In the genomic region with DNA sequence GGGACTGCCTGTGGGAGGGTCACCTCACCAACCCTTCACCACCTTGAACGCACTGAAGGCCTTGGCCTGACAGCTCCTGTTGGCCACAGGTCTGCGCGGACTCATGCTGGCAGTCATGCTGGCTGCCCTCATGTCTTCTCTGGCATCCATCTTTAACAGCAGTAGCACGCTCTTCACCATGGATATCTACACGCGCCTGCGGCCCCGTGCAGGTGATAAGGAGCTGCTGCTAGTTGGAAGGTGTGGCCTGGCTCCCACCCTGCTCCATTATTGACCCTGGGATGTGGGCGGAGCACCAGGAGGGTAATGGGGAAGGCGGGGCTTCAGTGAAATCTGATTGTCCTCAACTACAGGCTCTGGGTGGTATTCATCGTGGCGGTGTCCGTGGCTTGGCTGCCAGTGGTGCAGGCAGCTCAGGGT, we compare ENCODE assay signal across 12 mouse cellular contexts. TPM values are rescaled to one million over a fixed set of nuclear protein-coding genes. Genes with fewer than 3 reads are reported as not detected.
DNase-seq lines count a peak whose midpoint lies in the region; ATAC-seq and TF ChIP-seq lines count a peak whose summit lies in the region.
"Had no signal": no experiment of that assay in that cellular context is flagged by ENCODE, and none has a peak within 500 bp of the region (broad histone marks: within the 10 kb centered on the region; RNA-seq: fewer than 3 reads in every experiment).

No protein-coding gene starts in this region.

- no peak for TF ChIP-seq CTCF in kidney, adult 2 months (conservative IDR thresholded peaks at IDR 0.05; ENCODE audit: insufficient read depth, insufficient read length, low read depth, low read length)

- no peak for TF ChIP-seq POLR2A in kidney, adult 2 months (IDR thresholded peaks at IDR 0.05; ENCODE audit: low read depth, low read length)

- no peaks in the 10 kb centered on the region for H3K9me3 ChIP-seq in kidney, embryonic 15.5 days (replicated peaks)
- H3K9me3 ChIP-seq in liver, embryonic 16.5 days (replicated peaks; ENCODE audit: control insufficient read depth, low read length) = no peaks in the 10 kb centered on the region
- H3K9me3 ChIP-seq: embryonic facial prominence, embryonic 13.5 days; midbrain, embryonic 12.5 days had no signal

- DNase-seq in kidney, adult 2 months = no peak
- peak; percentile 71 for DNase-seq in brain, adult 2 months (ENCODE audit: low read depth, low spot score)
- DNase-seq in cerebellum, postnatal 14 days = peak; percentile 53 to 79
- no peak for DNase-seq in layer of hippocampus, adult 11-12 months (ENCODE audit: low spot score)
- no peak for DNase-seq in thymus, postnatal 10 days (ENCODE audit: low spot score in 2 of 2)
- no peak for DNase-seq in frontal cortex, postnatal 25 days (ENCODE audit: low spot score in 2 of 2)
- DNase-seq: gastrocnemius, postnatal 25 days; thymus, postnatal 36 days had no signal

- H3K4me2 ChIP-seq in kidney, embryonic 15.5 days = no peak overlapping the region
- H3K4me2 ChIP-seq in liver, embryonic 16.5 days (ENCODE audit: low read depth, low read length) = peak overlapping the region; percentile 47
- H3K4me2 ChIP-seq: embryonic facial prominence, embryonic 13.5 days; midbrain, embryonic 12.5 days had no signal

- no peaks in the 10 kb centered on the region for H3K27me3 ChIP-seq in kidney, embryonic 15.5 days
- no peaks in the 10 kb centered on the region for H3K27me3 ChIP-seq in kidney, adult 2 months (replicated peaks; ENCODE audit: control insufficient read depth, insufficient read depth, low read length)
- H3K27me3 ChIP-seq in liver, embryonic 16.5 days (ENCODE audit: control insufficient read depth, insufficient read depth, low read depth, low read length) = peaks cover 7% of the 10 kb centered on the region; the same call in 1 of the 2 replicates
- H3K27me3 ChIP-seq: embryonic facial prominence, embryonic 13.5 days; midbrain, embryonic 12.5 days had no signal

- peak; percentile 63 for ATAC-seq in kidney, embryonic 15.5 days (replicated peaks; ENCODE audit: low FRiP score)
- ATAC-seq in liver, embryonic 16.5 days (ENCODE audit: low read depth) = peak; percentile 99

- no peaks in the 10 kb centered on the region for H3K4me1 ChIP-seq in kidney, embryonic 15.5 days
- H3K4me1 ChIP-seq in kidney, adult 2 months (ENCODE audit: control insufficient read depth, insufficient read depth, low read length) = no peaks in the 10 kb centered on the region
- H3K4me1 ChIP-seq in liver, embryonic 16.5 days (ENCODE audit: control insufficient read depth, low read depth, low read length) = peaks cover 20% of the 10 kb centered on the region
- H3K4me1 ChIP-seq: embryonic facial prominence, embryonic 13.5 days; midbrain, embryonic 12.5 days had no signal

- peaks cover 48% of the 10 kb centered on the region for H3K36me3 ChIP-seq in kidney, embryonic 15.5 days
- peaks cover 5% of the 10 kb centered on the region for H3K36me3 ChIP-seq in kidney, adult 2 months (ENCODE audit: control insufficient read depth, insufficient read depth, low read length)
- H3K36me3 ChIP-seq in liver, embryonic 16.5 days (ENCODE audit: control insufficient read depth, insufficient read depth) = peaks cover 38% of the 10 kb centered on the region

- H3K4me3 ChIP-seq in kidney, embryonic 15.5 days (replicated peaks) = no peak overlapping the region
- no peak overlapping the region for H3K4me3 ChIP-seq in kidney, adult 2 months (ENCODE audit: insufficient read depth, low read depth, low read length)
- peak overlapping the region; percentile 5; the same call in 1 of the 2 replicates for H3K4me3 ChIP-seq in liver, embryonic 16.5 days (ENCODE audit: low read depth, low read length)
- H3K4me3 ChIP-seq: embryonic facial prominence, embryonic 13.5 days; midbrain, embryonic 12.5 days had no signal

- no peak overlapping the region for H3K27ac ChIP-seq in kidney, embryonic 15.5 days
- H3K27ac ChIP-seq in kidney, adult 2 months (ENCODE audit: insufficient read depth, low read depth, low read length) = no peak overlapping the region
- peak overlapping the region; percentile 71 for H3K27ac ChIP-seq in liver, embryonic 16.5 days (ENCODE audit: low read length)
- H3K27ac ChIP-seq: embryonic facial prominence, embryonic 13.5 days; midbrain, embryonic 12.5 days had no signal

- 60% methylated on average over 13 of the region's 13 CpGs for WGBS in kidney, embryonic 15.5 days
- WGBS in kidney, adult 2 months = 60% methylated on average over 13 of the region's 13 CpGs
- 22% methylated on average over 13 of the region's 13 CpGs for WGBS in liver, embryonic 16.5 days (ENCODE audit: insufficient replicate concordance)

- H3K9ac ChIP-seq in kidney, embryonic 15.5 days = no peak overlapping the region
- H3K9ac ChIP-seq in liver, embryonic 16.5 days (ENCODE audit: low read depth, low read length) = peak overlapping the region; percentile 40
- H3K9ac ChIP-seq: embryonic facial prominence, embryonic 13.5 days; midbrain, embryonic 12.5 days had no signal

RNA-seq across cellular contexts. Expression of gene Slc5a2, which starts 5.0 kb away (rescaled TPM):
- 5.6 and 8.4 TPM in 2 replicates for polyA plus RNA-seq in kidney, embryonic 15.5 days (2015; fragmentation: Nextera tagmentation; extraction: Ambion mirVana)
- 1,002 and 1,068 TPM in 2 replicates for polyA plus RNA-seq in kidney, adult 2 months (2012; rRNA removed)
- polyA plus RNA-seq in liver, embryonic 16.5 days (2015; fragmentation: Nextera tagmentation; extraction: Ambion mirVana) = 1.4 and 1.7 TPM in 2 replicates
- polyA plus RNA-seq: midbrain, embryonic 12.5 days had no signal

RNA-seq across cellular contexts. Expression of gene Tgfb1i1, which starts 23.8 kb away (rescaled TPM):
- polyA plus RNA-seq in kidney, embryonic 15.5 days (2015; fragmentation: Nextera tagmentation; extraction: Ambion mirVana) = 77.2 and 107 TPM in 2 replicates
- 15.1 and 16.1 TPM in 2 replicates for polyA plus RNA-seq in kidney, adult 2 months (2012; rRNA removed)
- polyA plus RNA-seq in liver, embryonic 16.5 days (2015; fragmentation: Nextera tagmentation; extraction: Ambion mirVana) = 9.6 and 11.9 TPM in 2 replicates

RNA-seq across cellular contexts. Expression of gene BC017158, which starts 27.5 kb away (rescaled TPM):
- polyA plus RNA-seq in kidney, embryonic 15.5 days (2015; fragmentation: Nextera tagmentation; extraction: Ambion mirVana) = 29.1 and 31.7 TPM in 2 replicates
- polyA plus RNA-seq in kidney, adult 2 months (2012; rRNA removed) = 29.4 and 37.8 TPM in 2 replicates
- polyA plus RNA-seq in liver, embryonic 16.5 days (2015; fragmentation: Nextera tagmentation; extraction: Ambion mirVana) = 20.5 and 23.3 TPM in 2 replicates

RNA-seq across cellular contexts. Expression of gene 9130023H24Rik, which starts 32.6 kb away (rescaled TPM):
- 8.3 and 8.7 TPM in 2 replicates for polyA plus RNA-seq in kidney, embryonic 15.5 days (2015; fragmentation: Nextera tagmentation; extraction: Ambion mirVana)
- 3.1 and 3.2 TPM in 2 replicates for polyA plus RNA-seq in kidney, adult 2 months (2012; rRNA removed)
- polyA plus RNA-seq in liver, embryonic 16.5 days (2015; fragmentation: Nextera tagmentation; extraction: Ambion mirVana) = 2.4 and 2.6 TPM in 2 replicates

RNA-seq across cellular contexts. Expression of gene Armc5, which starts 33.3 kb away (rescaled TPM):
- 19.1 and 21.1 TPM in 2 replicates for polyA plus RNA-seq in kidney, embryonic 15.5 days (2015; fragmentation: Nextera tagmentation; extraction: Ambion mirVana)
- 27.9 and 35.1 TPM in 2 replicates for polyA plus RNA-seq in kidney, adult 2 months (2012; rRNA removed)
- polyA plus RNA-seq in liver, embryonic 16.5 days (2015; fragmentation: Nextera tagmentation; extraction: Ambion mirVana) = 5.7 and 6.5 TPM in 2 replicates

Comparison
In these comparisons a context has a peak if more than half of its experiments do, and no peak if none do; other contexts are left out.
1. RNA of gene Slc5a2, which starts 5.0 kb away (polyA plus RNA-seq): 1,002 to 1,068 TPM in kidney, adult 2 months; 5.6 to 8.4 TPM in kidney, embryonic 15.5 days and 1.4 to 1.7 TPM in liver, embryonic 16.5 days; every median in the first group is over 100 times any median in the second.
2. DNase-seq: peak in brain, adult 2 months (single experiment) and cerebellum, postnatal 14 days (2 of 2); none in kidney, adult 2 months (single experiment), layer of hippocampus, adult 11-12 months (single experiment), thymus, postnatal 10 days (0 of 2) and frontal cortex, postnatal 25 days (0 of 2).